Mouse (Mus musculus) heart, adult 2 months (tissue): ENCODE results near the gene Pdap1. TPM values are rescaled to one million over a fixed set of nuclear protein-coding genes. Genes with fewer than 3 reads are reported as not detected.

Experiments
- DNase-seq, 2 experiments: peaks; one replicate each; pipeline ENCODE4 v3.0.0; 2021
- H3K27ac ChIP-seq: fragments of 200-600 bp; 2 replicates; pipeline ENCODE4 v1.8.1; 2022
- H3K27me3 ChIP-seq: fragments of 200-500 bp; 2 replicates; pipeline ENCODE4 v1.6.1; 2012; ENCODE audit warnings: mild to moderate bottlenecking, low read length, inconsistent platforms, mixed read lengths; ENCODE audit not compliant: control insufficient read depth, insufficient read depth
- H3K36me3 ChIP-seq: fragments of 200-500 bp; 2 replicates; pipeline ENCODE4 v1.6.1; 2012; ENCODE audit warnings: low read length, inconsistent platforms; ENCODE audit not compliant: control insufficient read depth, insufficient read depth
- H3K4me1 ChIP-seq: fragments of 200-500 bp; 2 replicates; pipeline ENCODE4 v1.6.1; 2011; ENCODE audit warnings: low read length; ENCODE audit not compliant: control insufficient read depth, insufficient read depth
- H3K4me3 ChIP-seq: fragments of 200-600 bp; 2 replicates; pipeline ENCODE4 v1.8.1; 2022
- H3K79me2 ChIP-seq: fragments of 200-500 bp; replicated peaks from 2 replicates; pipeline ENCODE4 v1.6.1; 2012; ENCODE audit warnings: mild to moderate bottlenecking, inconsistent platforms, low read length, moderate library complexity, mixed read lengths; ENCODE audit not compliant: control insufficient read depth, insufficient read depth
- H3K9ac ChIP-seq: fragments of 200-500 bp; 2 replicates; pipeline ENCODE4 v1.6.1; 2012; ENCODE audit warnings: low read depth, mild to moderate bottlenecking, control low read depth, inconsistent platforms, low read length, mixed read lengths
- CTCF ChIP-seq: fragments of 200-600 bp; IDR thresholded peaks from 2 replicates; pipeline ENCODE4 v1.8.1; 2022; ENCODE audit warnings: antibody characterized with exemption, mild to moderate bottlenecking, moderate library complexity
- EP300 ChIP-seq: fragments of 200-500 bp; IDR thresholded peaks from 2 replicates; pipeline ENCODE4 v1.6.1; 2011; ENCODE audit warnings: low read depth, low read length, control low read depth; ENCODE audit not compliant: insufficient read depth
- POLR2A ChIP-seq: fragments of 200-500 bp; IDR thresholded peaks from 2 replicates; pipeline ENCODE4 v1.6.1; 2011; ENCODE audit warnings: mild to moderate bottlenecking, low read depth, low read length, control low read depth; ENCODE audit not compliant: insufficient read depth
- WGBS: fragments of 180-500 bp; shearing (Covaris S2); methylation state at CpG from one replicate; pipeline ENCODE4 v1.1.7; 2018; 5-methylcytosine and 5-hydroxymethylcytosine counted together
- intact Hi-C: fragments of 180-260 bp; cut with DNase I; formaldehyde crosslinking; loops from one replicate; pipeline ENCODE4 v1.15.1; 2025
- polyA plus RNA-seq: library from polyadenylated mRNA; depleted of rRNA; stranded (reverse); fragments of >200 nt; gene quantifications from 2 replicates; pipeline ENCODE4 v1.2.3, GENCODE M21; 2012
- total RNA-seq, 2 experiments: library from RNA; stranded (reverse); gene quantifications; 2 replicates each; pipeline ENCODE4 v1.2.3; 2021

Gene Pdap1
- total and polyA plus RNA-seq, 3 experiments: 16.1 to 38.5 (median 37.8) TPM

- peaks cover 3% of the 10 kb centered on the region; the same call in 1 of the 2 replicates for H3K36me3 ChIP-seq
- peak; percentile 99 for DNase-seq
- no peaks in the 10 kb centered on the region for H3K27me3 ChIP-seq
- peak within 1 kb of the TSS; percentile 93 for H3K9ac ChIP-seq
- peak within 1 kb of the TSS; percentile 82 for H3K4me3 ChIP-seq
- no peak for TF ChIP-seq CTCF
- TF ChIP-seq EP300: peak; percentile 68; the same call in 1 of the 2 replicates
- TF ChIP-seq POLR2A: peak; percentile 96
- peak within 1 kb of the TSS; percentile 95 for H3K27ac ChIP-seq
- peaks cover 7% of the 10 kb centered on the region for H3K4me1 ChIP-seq
- peaks cover 2% of the 10 kb centered on the region; the same call in 1 of the 2 replicates for H3K79me2 ChIP-seq
- intact Hi-C loops: loop anchor here (1.0 to 5.0 kb wide), 4 partner anchors 24 to 1854 kb away; partner anchors contain the start of genes Bud31 and Pdap1
- WGBS: under 1% methylated on average over 50 of the region's 51 CpGs
These were observed 26.7 kb upstream of the Pdap1 start, which contains the start of the genes Ptcd1 and Cpsf4 for GRCm38 (mm10) chr5:145166536-145167305. Gene Ptcd1, minus strand, starts transcription at chr5:145167108. Gene Cpsf4, plus strand, starts transcription at chr5:145167213.

GRCm38 (mm10) chr5:145165184-145165583, 25.1 kb upstream of the Pdap1 start:
- peaks cover 7% of the 10 kb centered on the region for H3K4me1 ChIP-seq
- H3K27ac ChIP-seq: peak overlapping the region; percentile 95
- DNase-seq: no peak
- intact Hi-C loops: loop anchor here (5.0 kb wide), 1 partner anchor 1853 kb away; no protein-coding TSS in a partner anchor
- H3K4me3 ChIP-seq: peak overlapping the region; percentile 82
- TF ChIP-seq POLR2A (no peak), CTCF (no peak), EP300 (no peak)
- peaks cover 2% of the 10 kb centered on the region; the same call in 1 of the 2 replicates for H3K79me2 ChIP-seq
- H3K27me3 ChIP-seq: no peaks in the 10 kb centered on the region
- WGBS: 63% methylated on average over 15 of the region's 15 CpGs
- H3K9ac ChIP-seq: no peak overlapping the region
- peaks cover 3% of the 10 kb centered on the region; the same call in 1 of the 2 replicates for H3K36me3 ChIP-seq

- H3K27ac ChIP-seq: peak overlapping the region; percentile 95
- H3K9ac ChIP-seq: peak overlapping the region; percentile 60
- 33% methylated on average over 3 of the region's 3 CpGs for WGBS
- no peaks in the 10 kb centered on the region for H3K27me3 ChIP-seq
- peaks cover 2% of the 10 kb centered on the region; the same call in 1 of the 2 replicates for H3K79me2 ChIP-seq
- H3K4me1 ChIP-seq: peaks cover 7% of the 10 kb centered on the region
- intact Hi-C loops: loop anchor here (5.0 kb wide), 1 partner anchor 1852 kb away; no protein-coding TSS in a partner anchor
- H3K36me3 ChIP-seq: peaks cover 3% of the 10 kb centered on the region; the same call in 1 of the 2 replicates
- H3K4me3 ChIP-seq: peak overlapping the region; percentile 82
- no peak for TF ChIP-seq EP300
- no peak for TF ChIP-seq POLR2A
- no peak for TF ChIP-seq CTCF
- DNase-seq: no peak
These were observed 24.7 kb upstream of the Pdap1 start for GRCm38 (mm10) chr5:145164710-145165109.

- no peak overlapping the region for H3K4me3 ChIP-seq
- intact Hi-C loops: no loop called here
- peaks cover 4% of the 10 kb centered on the region for H3K4me1 ChIP-seq
- no peak overlapping the region for H3K27ac ChIP-seq
- H3K79me2 ChIP-seq: no peaks in the 10 kb centered on the region
- WGBS: 93% methylated on average over 14 of the region's 14 CpGs
- no peaks in the 10 kb centered on the region for H3K27me3 ChIP-seq
- H3K36me3 ChIP-seq: peaks cover 3% of the 10 kb centered on the region; the same call in 1 of the 2 replicates
- TF ChIP-seq EP300 (no peak), POLR2A (no peak), CTCF (no peak)
- DNase-seq: no peak
- no peak overlapping the region for H3K9ac ChIP-seq
These were observed 21.3 kb upstream of the Pdap1 start for GRCm38 (mm10) chr5:145161361-145161760.

- H3K27ac ChIP-seq: no peak overlapping the region
- no peak overlapping the region for H3K4me3 ChIP-seq
- DNase-seq: no peak
- TF ChIP-seq POLR2A: no peak
- H3K79me2 ChIP-seq: no peaks in the 10 kb centered on the region
- intact Hi-C loops: no loop called here
- WGBS: 88% methylated on average over 5 of the region's 5 CpGs
- no peaks in the 10 kb centered on the region for H3K4me1 ChIP-seq
- no peak overlapping the region for H3K9ac ChIP-seq
- H3K36me3 ChIP-seq: no peaks in the 10 kb centered on the region
- H3K27me3 ChIP-seq: no peaks in the 10 kb centered on the region
These were observed 12.7 kb upstream of the Pdap1 start for GRCm38 (mm10) chr5:145152690-145153089.

- peaks cover 3% of the 10 kb centered on the region; the same call in 1 of the 2 replicates for H3K36me3 ChIP-seq
- H3K4me3 ChIP-seq: no peak overlapping the region
- WGBS: 78% methylated on average over 6 of the region's 6 CpGs
- H3K27me3 ChIP-seq: no peaks in the 10 kb centered on the region
- intact Hi-C loops: no loop called here
- no peak for DNase-seq
- TF ChIP-seq POLR2A: no peak
- TF ChIP-seq CTCF: no peak
- TF ChIP-seq EP300: no peak
- H3K4me1 ChIP-seq: no peaks in the 10 kb centered on the region
- no peak overlapping the region for H3K9ac ChIP-seq
- H3K27ac ChIP-seq: no peak overlapping the region
- no peaks in the 10 kb centered on the region for H3K79me2 ChIP-seq
These were observed 9.3 kb upstream of the Pdap1 start for GRCm38 (mm10) chr5:145149294-145149693.
